Mouse (Mus musculus) cerebellum, postnatal 10 days (tissue): ENCODE data around the gene Tpcn1.
A peak's percentile ranks its signal among the peaks of the same experiment; 100 is the strongest.

Experiments used
- DNase-seq, 2 experiments: peaks; one replicate each; pipeline ENCODE4 v3.0.0; 2021; ENCODE audit warnings: mixed read lengths in 2 of 2

Tpcn1 gene

DNA sequence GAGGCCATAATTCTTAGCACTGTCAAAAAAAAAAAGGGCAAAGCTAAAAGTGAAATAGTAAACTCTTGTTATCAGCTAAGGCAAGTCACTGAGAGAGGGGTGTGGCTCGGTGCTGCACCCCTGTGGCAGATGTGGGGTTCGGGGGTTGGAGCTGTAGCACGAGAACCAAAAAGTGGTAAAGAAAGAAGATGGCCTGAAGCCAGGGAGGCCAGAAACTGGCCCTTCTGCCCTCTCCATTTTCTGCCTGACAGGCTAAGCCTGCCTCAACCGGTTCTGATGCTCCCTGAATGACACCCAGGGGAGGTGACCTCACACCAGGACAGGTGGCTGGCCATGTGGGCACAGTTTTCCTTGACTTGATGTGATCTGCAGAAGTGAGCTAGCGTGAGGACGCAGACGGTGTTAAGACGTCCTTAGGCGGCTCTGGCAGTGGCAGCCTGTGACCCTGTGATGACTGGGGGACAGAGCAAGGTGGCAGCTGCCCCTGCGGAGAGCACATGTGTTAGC is 10.5 kb downstream of the Tpcn1 start:
- peak; percentile 63 to 66 for DNase-seq

DNA sequence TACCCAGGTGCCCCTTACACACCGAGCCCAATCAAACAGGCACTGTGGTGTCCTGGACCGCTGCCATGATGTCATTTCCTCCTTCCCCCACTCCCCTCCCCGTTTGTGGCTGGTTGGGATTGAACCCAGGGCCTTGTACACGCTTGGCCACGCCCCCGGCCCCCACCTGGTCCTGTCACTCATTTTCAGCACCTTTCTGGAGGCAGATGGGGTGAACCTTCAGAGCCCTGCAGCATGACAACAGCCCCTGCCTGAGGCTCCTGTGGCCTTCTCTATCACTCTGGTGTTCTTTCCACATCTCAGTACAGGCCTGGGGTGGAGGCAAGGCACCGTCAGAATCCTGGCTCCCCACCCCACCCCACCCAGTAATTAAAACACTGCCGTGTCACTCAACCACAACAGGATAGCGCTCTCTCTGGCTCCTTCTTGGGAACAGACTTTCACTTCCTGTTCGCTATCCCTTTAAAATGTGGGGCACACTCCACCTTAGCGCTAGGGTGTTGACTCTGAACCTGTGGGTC is 11.6 kb downstream of the Tpcn1 start:
- peak; percentile 56 to 57 for DNase-seq

DNA sequence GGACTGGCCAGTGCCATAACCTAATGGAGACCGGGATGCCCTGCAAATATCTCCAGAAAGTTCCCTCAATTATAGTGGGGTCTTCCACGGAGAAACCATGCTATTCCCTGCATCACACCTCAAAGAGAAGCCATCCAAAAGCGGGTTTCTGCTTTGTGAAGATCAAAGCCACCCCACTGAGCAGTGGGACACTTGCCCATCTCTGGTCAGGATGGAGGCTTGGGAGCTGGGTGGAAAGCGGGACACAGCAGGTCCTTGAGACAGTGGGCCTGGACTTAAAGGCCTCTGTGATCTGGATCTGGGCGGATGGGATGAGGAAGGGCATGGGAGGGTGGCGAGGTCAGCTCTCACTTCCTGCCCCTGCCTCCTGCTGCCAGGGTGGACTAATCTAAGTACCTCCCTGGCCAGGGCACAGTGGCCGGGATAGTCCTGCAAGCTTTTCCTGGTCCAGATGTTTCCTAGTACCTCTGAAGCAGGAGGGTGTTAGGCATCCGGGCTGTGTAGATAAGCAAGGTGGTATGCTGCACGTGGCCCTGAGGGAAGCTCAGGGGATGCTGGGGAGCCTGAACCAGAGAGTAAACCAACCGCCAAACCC is 13.9 kb downstream of the Tpcn1 start:
- peak; percentile 68 to 71 for DNase-seq

DNA sequence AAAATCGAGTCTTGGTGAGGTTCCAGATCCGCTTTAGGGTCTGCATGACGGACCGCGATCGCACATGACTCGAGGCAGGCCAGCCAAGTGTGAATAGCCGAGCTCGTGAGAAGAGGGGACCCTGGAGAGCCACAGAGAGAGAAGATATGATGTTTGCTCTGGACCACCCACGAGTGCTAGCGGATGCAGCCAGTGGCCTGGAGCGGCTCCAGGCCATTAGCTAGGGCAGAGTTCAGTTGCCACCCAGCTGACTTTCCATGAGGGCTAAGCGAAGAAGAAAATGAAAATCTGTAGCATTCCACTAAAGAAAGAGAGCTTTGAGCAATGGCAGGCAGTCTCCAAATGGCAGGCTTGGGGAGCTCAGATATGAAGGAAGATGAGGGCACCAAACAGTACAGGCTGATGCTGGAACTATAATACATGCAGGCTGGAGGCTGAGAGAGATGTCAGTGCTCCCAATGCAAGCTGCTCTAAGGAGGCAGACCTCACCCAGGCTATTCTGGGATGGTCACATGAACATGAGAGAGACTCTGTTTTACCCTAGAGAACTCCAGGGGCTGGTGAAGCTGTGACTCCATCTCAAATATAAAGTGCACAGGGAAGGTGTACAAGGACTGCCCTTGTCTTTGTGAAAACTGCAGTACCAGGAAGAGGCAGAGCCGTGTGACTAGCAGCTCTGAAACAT is 17.3 kb downstream of the Tpcn1 start:
- peak; percentile 61 to 62 for DNase-seq

DNA sequence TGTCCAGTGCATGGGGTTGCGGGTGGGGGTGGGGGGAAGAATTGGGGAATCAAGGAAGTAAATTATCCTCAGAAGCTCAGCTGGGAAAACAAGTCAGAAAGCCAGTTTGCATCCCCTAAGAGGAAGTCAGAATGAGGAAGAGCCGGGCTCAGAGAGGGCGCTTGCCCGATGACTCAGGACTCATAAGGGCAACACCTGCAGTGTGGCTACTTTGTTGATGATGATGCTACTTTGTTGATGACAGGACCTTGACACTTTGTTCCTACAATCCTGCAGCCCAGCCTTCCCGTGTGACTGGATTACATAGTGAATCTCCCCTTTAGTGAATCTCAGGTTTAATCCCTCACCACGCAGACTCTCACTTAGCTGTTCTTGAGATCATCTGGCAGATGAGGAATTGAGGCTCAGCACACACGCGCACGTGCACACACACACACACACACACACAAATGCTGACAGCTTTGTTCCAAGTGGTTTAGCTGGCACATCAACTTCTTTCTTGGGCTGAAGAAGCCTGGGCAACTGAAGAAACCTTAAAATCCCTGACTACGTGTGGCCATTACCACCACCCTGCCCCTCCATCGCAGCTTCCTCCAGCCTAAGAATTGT is 18.1 kb downstream of the Tpcn1 start:
- DNase-seq, result no peak

DNA sequence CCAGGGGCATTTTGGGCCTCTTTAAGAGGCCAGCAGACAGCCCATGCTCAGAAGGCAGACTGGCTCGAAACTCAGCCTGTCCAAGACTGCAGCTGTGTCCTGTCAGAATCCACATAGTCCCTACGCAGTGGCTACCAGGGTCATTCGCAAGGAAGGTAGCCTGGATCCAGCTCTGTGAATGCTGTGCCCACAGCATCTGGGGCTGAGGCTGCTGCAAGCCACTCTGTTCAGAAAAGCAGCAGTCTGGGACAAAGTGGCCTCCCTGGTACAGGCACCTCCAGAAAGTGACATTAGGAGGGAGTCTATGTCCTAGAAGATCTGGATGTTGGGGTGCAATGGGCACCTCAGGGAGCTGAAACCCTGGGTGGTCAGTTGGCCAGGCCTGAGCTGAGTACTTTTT is 18.7 kb downstream of the Tpcn1 start:
- DNase-seq, result no peak

DNA sequence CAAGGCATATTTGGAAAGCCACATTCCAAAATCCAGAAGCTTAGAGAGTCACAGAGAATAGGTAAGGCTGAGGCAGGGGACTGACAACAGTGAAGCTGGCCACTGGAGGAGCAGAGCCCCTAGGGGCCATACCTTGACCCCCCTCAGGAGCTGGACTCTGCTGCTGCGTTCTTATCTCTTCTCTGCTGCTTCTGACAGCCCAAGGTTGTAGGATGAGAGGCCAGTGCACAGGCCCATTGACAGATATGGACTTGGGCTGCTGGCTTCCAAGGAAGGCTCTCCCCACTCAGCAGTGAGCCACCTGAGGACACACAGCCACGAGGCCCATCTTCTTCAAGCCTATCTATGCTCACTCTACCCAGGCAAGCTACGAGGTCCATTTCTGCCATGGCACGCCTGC is 19.5 kb downstream of the Tpcn1 start:
- no peak for DNase-seq

DNA sequence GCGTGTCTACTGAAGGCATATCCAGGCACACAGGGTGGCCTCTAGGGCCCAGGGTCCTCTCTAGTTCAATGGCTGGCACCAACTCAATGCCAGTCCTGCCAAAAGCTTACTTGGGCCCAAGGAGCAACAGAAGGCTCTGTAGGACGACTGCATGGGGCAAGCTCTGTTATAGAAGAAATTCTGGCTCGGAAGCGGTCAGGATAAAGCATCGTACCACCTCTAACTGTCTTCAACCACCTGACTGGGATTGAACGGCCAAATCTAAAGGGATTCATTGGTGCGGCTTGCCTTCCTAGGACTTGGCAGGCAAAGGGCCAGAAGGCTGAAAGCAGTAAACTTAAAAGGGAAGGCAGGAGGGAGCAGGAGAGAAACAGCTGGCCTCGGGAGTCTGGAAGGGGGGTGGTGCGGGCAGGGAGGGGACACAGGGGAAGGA is 20.1 kb downstream of the Tpcn1 start:
- DNase-seq, result peak; percentile 86 to 89

DNA sequence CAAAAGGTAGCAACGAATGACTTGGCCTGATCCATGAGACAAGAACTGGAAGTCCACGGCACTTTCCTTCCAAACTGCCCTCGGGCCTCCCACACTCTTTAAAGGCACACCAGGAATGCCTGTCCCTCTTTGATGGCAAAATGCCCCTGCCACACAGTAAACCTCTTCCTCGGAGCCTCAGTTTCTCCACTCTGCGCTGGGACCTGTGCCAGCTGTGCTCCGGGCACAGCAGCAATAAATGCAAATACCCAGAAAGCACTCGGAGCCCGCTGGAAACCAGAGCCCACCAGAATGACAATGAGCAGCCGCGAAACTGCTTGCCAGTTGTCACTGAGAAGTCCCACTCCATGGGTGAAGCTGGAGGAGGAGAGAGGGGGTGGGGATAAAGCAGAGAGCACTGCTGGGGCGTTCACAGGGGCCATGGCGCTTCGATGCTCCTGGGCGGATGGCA is 20.7 kb downstream of the Tpcn1 start:
- peak; percentile 65 to 68 for DNase-seq

DNA sequence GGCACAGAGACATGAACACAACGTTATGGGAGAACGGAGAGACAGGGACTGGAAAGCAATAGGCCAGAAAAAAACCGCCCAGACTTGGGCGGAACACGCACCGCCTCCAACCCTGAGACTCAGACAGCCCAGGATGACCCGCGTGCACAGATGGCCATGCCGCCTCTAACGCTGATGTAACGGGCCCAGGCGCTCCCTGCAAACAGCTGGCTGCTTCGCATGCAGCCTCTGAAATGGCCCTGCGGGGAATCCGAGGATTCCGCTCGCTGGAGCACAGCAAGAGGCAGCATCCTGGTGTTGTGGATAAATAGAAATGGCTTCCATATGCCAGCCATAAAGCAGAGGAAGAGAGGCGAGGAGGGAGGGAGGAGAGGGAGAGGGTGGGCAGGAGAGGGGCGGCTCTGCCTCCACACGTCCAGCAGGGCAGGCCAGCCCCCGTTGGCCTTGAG is 21.2 kb downstream of the Tpcn1 start:
- DNase-seq, result peak; percentile 80 to 85

DNA sequence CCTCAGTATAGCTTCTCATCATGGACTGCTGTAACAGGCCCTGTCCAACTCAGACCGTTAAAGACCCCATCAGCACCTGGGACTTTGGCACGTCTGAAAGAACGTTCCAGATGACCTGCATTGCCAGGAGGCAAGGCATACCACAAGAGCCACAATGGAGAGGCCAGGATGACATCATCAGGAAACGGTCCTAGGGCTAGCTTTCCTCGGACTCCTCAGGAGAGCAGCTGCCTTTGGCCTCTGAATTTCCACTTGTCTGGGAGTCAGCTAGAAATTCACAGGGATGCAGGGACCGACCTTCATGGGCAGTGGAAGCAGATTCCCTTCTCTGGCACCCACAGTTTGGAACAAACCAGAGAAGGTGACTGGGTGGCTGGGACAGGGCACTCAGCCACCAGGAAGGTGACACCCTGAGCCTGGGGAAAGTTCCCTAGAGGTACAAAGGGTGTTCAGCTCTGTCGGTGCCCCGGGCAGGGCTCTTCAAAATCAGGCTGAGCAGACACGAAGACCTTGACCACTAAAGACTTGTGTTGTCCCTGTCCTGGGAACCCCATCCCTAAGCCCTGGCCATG is 21.7 kb downstream of the Tpcn1 start:
- peak; percentile 75 for DNase-seq

DNA sequence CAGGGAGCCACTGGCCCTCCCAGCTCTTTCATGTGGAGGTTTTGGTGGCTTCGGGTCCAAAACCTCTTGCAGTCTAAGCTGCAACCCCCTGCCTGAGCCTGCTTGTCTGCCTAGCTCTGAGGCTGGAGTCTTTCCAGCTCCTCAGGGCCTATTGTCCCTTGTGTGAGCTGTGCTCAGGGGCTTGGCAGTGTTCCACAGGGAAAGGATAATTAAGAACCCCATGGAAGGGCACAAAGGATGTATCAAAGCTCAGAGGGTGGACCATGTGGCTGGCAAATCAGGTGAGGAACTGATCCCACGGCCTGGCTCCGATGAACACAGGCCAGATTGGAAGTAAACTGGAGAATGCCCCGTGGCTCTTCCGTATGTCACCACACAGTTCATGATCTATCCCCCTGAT is 22.4 kb downstream of the Tpcn1 start:
- peak; percentile 91 to 94 for DNase-seq

DNA sequence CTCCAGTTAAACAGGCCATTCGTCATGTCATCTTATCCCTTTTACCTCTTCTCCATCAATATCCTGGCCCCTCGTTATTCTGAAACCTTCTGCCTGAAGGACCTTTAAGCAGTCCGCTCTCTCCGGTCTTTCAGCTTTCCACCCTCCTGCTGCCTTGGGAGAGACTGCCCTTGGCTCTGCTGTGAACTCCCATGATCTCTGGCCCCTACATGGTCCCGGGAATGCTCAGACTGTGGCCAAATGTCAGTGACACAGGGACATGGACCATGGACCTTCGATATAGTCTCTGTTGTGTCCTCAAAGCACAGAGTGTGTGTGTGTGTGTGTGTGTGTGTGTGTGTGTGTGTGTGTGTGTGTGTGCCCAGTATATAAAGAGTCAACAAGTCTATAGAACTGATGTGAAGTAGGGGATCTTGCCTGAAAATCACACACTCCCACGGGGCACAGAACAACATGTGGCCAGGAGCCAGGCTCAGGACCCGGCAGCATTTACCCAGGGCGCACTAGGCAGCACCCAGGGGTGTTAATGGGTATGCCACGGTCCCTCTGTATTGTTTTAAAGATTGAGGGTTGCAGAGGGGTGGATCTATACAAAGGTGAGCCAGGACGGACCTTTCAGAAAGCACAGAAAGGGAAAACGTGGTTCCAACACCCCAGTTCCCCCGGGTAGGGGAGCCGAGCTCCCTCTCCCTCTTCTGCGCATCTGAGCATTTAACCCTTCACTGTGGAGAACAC is 23.1 kb downstream of the Tpcn1 start:
- DNase-seq, result peak in 1 of 2 experiments; percentile 44

DNA sequence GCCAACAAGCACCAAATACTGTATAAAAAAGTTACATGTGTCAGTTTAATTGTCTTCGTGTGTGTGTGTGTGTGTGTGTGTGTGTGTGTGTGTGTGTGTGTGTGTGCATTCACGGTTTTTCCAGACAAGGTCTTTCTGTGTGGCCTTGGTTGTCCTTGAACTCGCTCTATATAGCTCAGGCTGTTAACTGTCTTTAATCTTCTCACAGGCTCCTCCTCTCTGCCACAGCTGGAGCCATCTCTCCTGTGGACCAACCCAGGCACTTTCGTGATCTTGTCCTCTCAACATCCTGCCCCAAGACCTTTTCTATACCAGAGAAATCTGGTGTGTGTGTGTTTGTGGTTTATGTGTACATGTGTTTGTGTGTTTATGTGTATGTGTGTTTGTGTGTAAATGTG is 24.6 kb downstream of the Tpcn1 start:
- DNase-seq, result no peak

DNA sequence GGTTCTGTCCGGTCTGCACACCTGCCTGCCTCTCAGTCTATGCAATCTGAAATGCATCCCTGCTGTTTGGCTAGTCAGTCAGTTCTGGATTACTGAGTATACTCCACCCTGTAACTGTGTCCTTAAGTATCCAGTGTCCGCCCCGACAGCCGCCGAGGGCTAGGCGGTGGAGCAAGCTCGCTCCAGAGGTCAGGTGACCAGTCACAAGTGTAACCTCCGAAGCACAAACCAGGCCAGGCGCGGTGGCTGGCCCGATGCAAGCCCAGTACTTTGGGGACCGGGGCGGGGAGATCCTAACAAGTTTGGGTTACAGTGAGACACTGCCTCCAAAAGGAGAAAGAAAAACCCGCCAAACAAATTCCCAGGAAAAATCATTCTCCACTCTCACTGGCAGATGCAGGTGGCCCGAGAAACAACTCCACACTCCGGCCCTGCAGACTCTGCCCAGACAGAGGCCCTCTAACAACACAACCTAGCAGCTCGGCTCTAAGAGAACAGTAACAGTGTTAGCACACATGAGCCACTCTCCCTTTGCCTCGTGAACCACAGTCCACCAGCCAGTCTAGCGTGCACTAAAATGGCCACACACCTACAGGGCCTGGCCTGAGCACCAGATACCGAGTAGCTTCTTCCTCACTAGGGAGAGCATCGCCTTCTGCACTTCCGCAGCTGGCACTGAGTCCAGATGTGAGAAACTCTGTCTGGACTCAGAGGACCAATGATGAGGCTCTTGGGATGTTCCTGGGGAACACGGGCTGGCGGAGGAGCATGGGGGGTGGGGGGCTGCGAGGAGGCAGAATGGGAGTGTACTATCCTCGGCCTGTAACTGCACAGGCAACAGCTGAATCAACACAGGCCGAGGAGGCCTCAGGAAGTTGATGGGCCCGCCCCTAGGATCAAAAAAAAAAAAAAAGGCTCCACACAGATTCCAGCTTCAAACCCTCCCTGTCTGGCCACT is 25.2 kb downstream of the Tpcn1 start:
- peak in 1 of 2 experiments; percentile 33 for DNase-seq

DNA sequence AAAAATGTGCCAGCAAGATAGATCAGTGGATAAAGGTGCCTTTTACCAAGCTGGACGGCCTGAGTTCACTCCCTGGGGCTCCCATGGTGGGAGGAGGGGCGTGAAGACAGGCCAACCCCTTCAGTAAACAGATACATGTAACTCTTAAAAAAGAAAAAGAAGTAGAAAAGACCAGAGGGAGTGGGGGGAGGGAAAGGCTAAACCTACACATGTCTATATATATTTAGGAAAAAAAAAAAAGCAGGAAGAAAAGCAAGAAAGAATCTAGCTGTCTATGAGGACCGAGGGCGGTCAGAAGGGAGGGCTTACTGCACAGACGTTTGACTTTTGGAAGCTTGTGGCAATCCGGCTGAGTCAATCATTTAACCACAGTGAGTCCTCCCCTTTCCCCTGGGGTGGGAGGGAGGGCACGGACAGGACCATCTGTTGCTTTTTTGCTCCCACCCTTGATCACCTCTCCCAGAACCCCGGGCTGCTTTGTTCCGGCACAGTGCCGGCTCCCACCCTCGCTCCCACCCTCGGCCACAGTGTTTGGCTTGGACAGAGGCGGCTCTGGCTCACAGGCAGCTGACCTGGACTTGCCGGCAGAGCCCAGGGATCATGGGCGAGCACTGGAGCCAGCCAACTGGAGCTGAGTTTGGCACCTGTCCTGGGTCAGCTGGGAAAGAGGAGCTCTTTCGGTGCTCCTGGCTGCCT is 27.7 kb downstream of the Tpcn1 start:
- DNase-seq, result peak; percentile 91 to 94

DNA sequence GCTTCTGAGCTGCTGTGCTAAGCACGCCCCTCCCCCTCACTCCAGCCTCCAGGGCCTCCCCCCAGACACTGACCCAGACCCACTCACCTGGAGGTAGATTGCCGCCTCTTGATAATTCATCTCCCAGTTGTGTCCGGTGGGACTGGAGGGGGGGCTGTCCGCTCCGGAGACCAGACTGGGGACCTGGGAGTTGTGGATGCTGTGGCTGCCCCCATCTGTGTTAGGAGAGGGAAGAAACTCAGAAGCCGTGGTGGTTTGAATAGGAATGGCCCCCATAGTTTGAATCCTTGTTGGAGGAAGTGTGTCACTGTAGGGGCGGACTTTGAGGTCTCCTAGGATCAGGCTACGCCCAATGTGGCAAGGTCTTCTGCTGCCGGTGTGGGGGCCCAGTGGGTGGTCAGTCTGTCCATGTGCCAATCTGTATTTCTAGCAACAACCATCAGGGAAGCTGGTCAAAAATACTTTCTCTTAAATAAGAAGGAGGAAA is 28.3 kb downstream of the Tpcn1 start:
- peak; percentile 59 to 60 for DNase-seq

DNA sequence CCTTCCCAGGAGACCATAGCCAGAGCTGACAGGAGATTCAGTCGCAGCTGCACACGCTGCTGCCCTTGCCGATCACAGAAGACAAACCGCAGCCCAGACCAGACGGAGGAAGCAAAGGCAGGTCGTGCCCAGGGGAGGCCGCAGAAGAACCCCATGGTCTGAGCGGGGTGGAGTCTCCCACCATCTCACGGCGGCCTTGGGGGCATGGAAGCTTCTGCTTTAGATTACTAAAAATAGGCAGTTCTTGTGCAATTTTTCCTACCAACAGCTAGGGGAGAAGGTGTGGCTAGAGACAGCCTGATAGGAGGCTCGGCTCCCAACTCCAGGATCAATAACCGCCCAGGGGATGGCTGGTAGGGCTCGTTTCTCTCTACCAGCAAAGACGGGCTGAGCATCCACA is 29.7 kb downstream of the Tpcn1 start:
- DNase-seq, result no peak

DNA sequence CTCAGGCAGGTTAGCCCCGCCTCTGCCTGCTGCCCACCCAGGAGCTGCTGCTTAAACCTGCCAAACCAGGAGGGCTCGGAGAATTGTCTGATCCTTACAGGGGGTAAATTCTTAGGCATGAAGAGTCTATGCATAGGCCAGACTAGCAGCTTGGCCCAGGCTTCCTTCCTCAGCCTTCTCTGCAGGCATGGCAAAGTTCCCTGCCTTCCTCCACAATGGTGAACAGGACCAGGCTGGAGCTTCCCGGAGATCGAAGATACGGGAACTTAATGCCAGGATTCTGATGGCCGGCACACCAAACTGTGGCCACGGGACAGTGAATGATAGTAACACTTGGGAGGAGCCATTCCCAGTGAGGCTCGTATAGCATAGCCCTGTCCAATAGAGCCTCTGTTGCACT is 30.4 kb downstream of the Tpcn1 start:
- no peak for DNase-seq

DNA sequence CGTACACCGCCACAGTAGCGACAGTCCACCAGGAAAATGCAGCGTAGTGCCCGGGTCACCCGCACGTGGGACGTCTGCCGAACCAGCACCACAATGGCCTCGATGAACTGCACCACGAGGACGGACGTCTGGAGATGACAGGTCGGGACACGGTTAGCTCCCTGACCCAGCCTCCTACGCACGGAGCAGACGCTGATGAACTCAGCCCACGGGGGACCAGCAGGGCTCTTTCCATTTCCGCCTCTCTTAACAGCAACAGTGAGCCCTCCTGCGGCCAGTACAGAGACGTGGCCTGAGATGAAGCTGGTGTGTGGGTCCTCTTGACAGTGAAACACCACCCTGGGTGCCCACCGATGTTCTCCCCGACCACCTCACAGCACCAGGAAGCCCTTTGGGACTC is 32.6 kb downstream of the Tpcn1 start:
- no peak for DNase-seq

DNA sequence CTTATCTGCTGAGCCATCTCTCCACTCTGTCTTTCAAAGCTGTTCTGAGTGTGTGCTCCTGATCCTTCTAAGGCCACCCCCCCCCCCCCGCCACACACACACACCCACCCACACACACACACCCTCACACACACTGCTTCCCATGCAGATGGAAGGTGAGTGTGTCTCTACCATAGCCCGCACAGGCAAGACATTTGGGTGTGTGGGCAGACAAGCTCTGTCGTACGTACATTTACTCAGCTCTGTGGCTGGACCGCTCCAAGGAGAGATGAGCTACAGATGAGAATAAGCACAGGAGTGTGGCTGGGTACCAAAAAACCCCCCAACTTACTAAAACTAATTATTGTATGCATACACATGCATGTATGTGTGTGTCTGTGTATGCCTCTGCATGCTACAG is 37.8 kb downstream of the Tpcn1 start:
- no peak for DNase-seq
